Mouse (Mus musculus) stomach, postnatal 0 days (tissue): ENCODE results near the gene Elfn1.

Experiments used
- CTCF ChIP-seq: IDR thresholded peaks from 2 replicates; pipeline ENCODE4 v1.5.1; 2016; ENCODE audit warnings: antibody characterized with exemption, low read depth, mild to moderate bottlenecking, moderate library complexity
- EP300 ChIP-seq: optimal IDR thresholded peaks from 2 replicates; pipeline ENCODE3; 2016; ENCODE audit warnings: antibody characterized with exemption

- TF ChIP-seq CTCF (no peak), EP300 (no peak)
Measured at GRCm38 (mm10) chr5:139998916-139999315, 91.2 kb downstream of the Elfn1 start.
